Mouse (Mus musculus): ENCODE data around the gene Papss1.

Papss1 gene

GRCm38 (mm10) chr3:131631318-131631870, 66.8 kb downstream of the Papss1 start:
- in situ Hi-C loops (cut with MboI, MseI), result no loop called here

GRCm38 (mm10) chr3:131634091-131634490, 69.5 kb downstream of the Papss1 start:
- in situ Hi-C loops (cut with MboI, MseI), result no loop called here

- in situ Hi-C loops (cut with MboI, MseI), result no loop called here
Observed at GRCm38 (mm10) chr3:131636126-131636525, 71.6 kb downstream of the Papss1 start.

GRCm38 (mm10) chr3:131637008-131637407, 72.4 kb downstream of the Papss1 start:
- in situ Hi-C loops (cut with MboI, MseI), result no loop called here

- in situ Hi-C loops (cut with MboI, MseI), result no loop called here
Observed at GRCm38 (mm10) chr3:131637664-131638063, 73.1 kb downstream of the Papss1 start.

GRCm38 (mm10) chr3:131638216-131638615, 73.6 kb downstream of the Papss1 start:
- in situ Hi-C loops (cut with MboI, MseI), result no loop called here

GRCm38 (mm10) chr3:131642681-131643292, 78.2 kb downstream of the Papss1 start:
- in situ Hi-C loops (cut with MboI, MseI), result no loop called here

- in situ Hi-C loops (cut with MboI, MseI), result no loop called here
Observed at GRCm38 (mm10) chr3:131645203-131645602, 80.6 kb downstream of the Papss1 start.

- in situ Hi-C loops (cut with MboI, MseI), result no loop called here
Observed at GRCm38 (mm10) chr3:131654366-131654765, 89.8 kb downstream of the Papss1 start.

- in situ Hi-C loops (cut with MboI, MseI), result no loop called here
Observed at GRCm38 (mm10) chr3:131656032-131656431, 91.5 kb downstream of the Papss1 start.

GRCm38 (mm10) chr3:131660126-131660525, 95.6 kb downstream of the Papss1 start:
- in situ Hi-C loops (cut with MboI, MseI), result no loop called here

- in situ Hi-C loops (cut with MboI, MseI), result no loop called here
Observed at GRCm38 (mm10) chr3:131660629-131661028, 96.1 kb downstream of the Papss1 start.

GRCm38 (mm10) chr3:131662589-131663148, 98.1 kb downstream of the Papss1 start:
- in situ Hi-C loops (cut with MboI, MseI), result no loop called here

GRCm38 (mm10) chr3:131669910-131670309, 105.3 kb downstream of the Papss1 start:
- in situ Hi-C loops (cut with MboI, MseI), result no loop called here

GRCm38 (mm10) chr3:131686106-131686505, 121.5 kb downstream of the Papss1 start:
- in situ Hi-C loops (cut with MboI, MseI), result no loop called here

GRCm38 (mm10) chr3:131689949-131690348, 125.4 kb downstream of the Papss1 start:
- in situ Hi-C loops (cut with MboI, MseI), result no loop called here

- in situ Hi-C loops (cut with MboI, MseI), result no loop called here
Observed at GRCm38 (mm10) chr3:131690543-131690942, 126.0 kb downstream of the Papss1 start.

- in situ Hi-C loops (cut with MboI, MseI), result no loop called here
Observed at GRCm38 (mm10) chr3:131691202-131691601, 126.6 kb downstream of the Papss1 start.
